8 mouse cellular contexts compared by ENCODE assay signal in genomic region chr13:98890871-98891219, GRCm38 (mm10). TPM values are rescaled to one million over a fixed set of nuclear protein-coding genes. Genes with fewer than 3 reads are reported as not detected.
DNase-seq lines count a peak whose midpoint lies in the region; ATAC-seq lines count a peak whose summit lies in the region.

No protein-coding gene starts in this region.

- H3K4me1 ChIP-seq in hindbrain, embryonic 14.5 days (replicated peaks; ENCODE audit: control insufficient read depth, insufficient read depth, low read length), result peaks cover 30% of the 10 kb centered on the region

- H3K4me2 ChIP-seq in hindbrain, embryonic 14.5 days (replicated peaks), result peak overlapping the region; percentile 87

- ATAC-seq in hindbrain, embryonic 14.5 days (ENCODE audit: low FRiP score), result peak; percentile 78

- no peaks in the 10 kb centered on the region for H3K9me3 ChIP-seq in hindbrain, embryonic 14.5 days (ENCODE audit: control insufficient read depth, low read length)

- H3K36me3 ChIP-seq in hindbrain, embryonic 14.5 days (replicated peaks; ENCODE audit: control insufficient read depth, insufficient read depth), result peaks cover 24% of the 10 kb centered on the region

- peak; percentile 91 for DNase-seq in NIH3T3 (ENCODE audit: low read depth)
- peak; percentile 92 for DNase-seq in cerebellum, postnatal 10 days
- peak; percentile 55 to 74 for DNase-seq in frontal cortex, postnatal 14 days (ENCODE audit: low spot score in 2 of 2)
- peak; percentile 75 for DNase-seq in hindbrain, embryonic 14.5 days (ENCODE audit: low spot score)
- DNase-seq in layer of hippocampus, postnatal 36 days, result peak; percentile 82 to 85
- DNase-seq in lung, postnatal 36 days, result peak; percentile 89
- DNase-seq in retina, postnatal 1 day, result peak; percentile 92
- DNase-seq in urinary bladder, adult 18-20 months (ENCODE audit: low spot score in 2 of 2), result peak; percentile 74 to 84

- peak overlapping the region; percentile 76 for H3K9ac ChIP-seq in hindbrain, embryonic 14.5 days

- H3K27me3 ChIP-seq in hindbrain, embryonic 14.5 days (ENCODE audit: control insufficient read depth, insufficient read depth, low read length), result no peaks in the 10 kb centered on the region

- WGBS in hindbrain, embryonic 14.5 days, result under 1% methylated on average over 32 of the region's 32 CpGs

- peak overlapping the region; percentile 61 for H3K4me3 ChIP-seq in hindbrain, embryonic 14.5 days (replicated peaks; ENCODE audit: low read length)

- H3K27ac ChIP-seq in hindbrain, embryonic 14.5 days, result peak overlapping the region; percentile 86

RNA-seq across cellular contexts. Expression of gene Tnpo1, which starts 35.3 kb away (rescaled TPM):
- 47.9 and 50.0 TPM in 2 replicates for polyA plus RNA-seq in hindbrain, embryonic 14.5 days (2014; fragmentation: Nextera tagmentation; extraction: Ambion mirVana)
- total RNA-seq in layer of hippocampus, postnatal 36 days (2021), result 10 to 100 TPM; 61.4 to 74.3 TPM

Comparison
In these comparisons a context has a peak if more than half of its experiments do, and no peak if none do; other contexts are left out.
1. Peak in every context shown above with its lines: DNase-seq, ATAC-seq, H3K4me3 ChIP-seq and H3K27ac ChIP-seq.